Mouse (Mus musculus) MEL (cell line): ENCODE data around the gene D10Wsu102e. TPM values are rescaled to one million over a fixed set of nuclear protein-coding genes. Genes with fewer than 3 reads are reported as not detected.

Experiments used
- DNase-seq: peaks from one replicate; pipeline ENCODE4 v3.0.0; 2011; ENCODE audit warnings: low read depth, low spot score
- H3K27ac ChIP-seq: 2 replicates; pipeline ENCODE4 v1.5.1; 2012; ENCODE audit warnings: low read depth, mild to moderate bottlenecking, control low read depth, low read length, moderate library complexity; ENCODE audit not compliant: control insufficient read depth
- H3K27me3 ChIP-seq, 2 experiments: fragments of 150-350 bp in 1 of 2; sonication (generic) in 1 of 2; 2 replicates each; pipeline ENCODE4 v1.6.1; 2012; ENCODE audit warnings: low read length in 2 of 2, mild to moderate bottlenecking in 2 of 2, improper control_type of control experiment in 1 of 2, moderate library complexity in 1 of 2; ENCODE audit not compliant: insufficient read depth in 2 of 2, control insufficient read depth in 1 of 2
- H3K36me3 ChIP-seq, 2 experiments: 2 replicates each; pipeline ENCODE4 v1.6.1; 2012 to 2014; ENCODE audit warnings: low read length in 2 of 2, improper control_type of control experiment in 1 of 2, inconsistent platforms in 1 of 2, mild to moderate bottlenecking in 1 of 2; ENCODE audit not compliant: insufficient read depth in 2 of 2, control insufficient read depth in 1 of 2
- H3K4me1 ChIP-seq, 2 experiments: fragments of 150-350 bp in 1 of 2; sonication (generic) in 1 of 2; 2 replicates each; pipeline ENCODE4 v1.6.1; 2012; ENCODE audit warnings: low read length in 2 of 2, improper control_type of control experiment in 1 of 2, mild to moderate bottlenecking in 1 of 2; ENCODE audit not compliant: insufficient read depth in 2 of 2, control insufficient read depth in 1 of 2
- H3K4me3 ChIP-seq, 2 experiments: fragments of 150-350 bp in 1 of 2; sonication (generic) in 1 of 2; 2 replicates each; pipeline ENCODE4 v1.5.1; 2012; ENCODE audit warnings: low read depth in 2 of 2, low read length in 2 of 2, mild to moderate bottlenecking in 2 of 2, moderate library complexity in 2 of 2, control low read depth in 1 of 2, improper control_type of control experiment in 1 of 2; ENCODE audit not compliant: control insufficient read depth in 1 of 2, insufficient read depth in 1 of 2
- H3K79me2 ChIP-seq: 2 replicates; pipeline ENCODE4 v1.6.1; 2012; ENCODE audit warnings: mild to moderate bottlenecking, low read length, moderate library complexity; ENCODE audit not compliant: control insufficient read depth, poor library complexity, insufficient read depth
- H3K9ac ChIP-seq: 2 replicates; pipeline ENCODE4 v1.6.1; 2012; ENCODE audit warnings: low read depth, mild to moderate bottlenecking, control low read depth, low read length, moderate library complexity; ENCODE audit not compliant: control insufficient read depth, poor library complexity, severe bottlenecking
- H3K9me3 ChIP-seq: fragments of 150-350 bp; sonication (generic); replicated peaks from 2 replicates; pipeline ENCODE4 v1.6.1; 2012; ENCODE audit warnings: mild to moderate bottlenecking, low read length, improper control_type of control experiment, moderate library complexity; ENCODE audit not compliant: insufficient read depth
- BHLHE40 ChIP-seq: IDR thresholded peaks from 2 replicates; pipeline ENCODE4 v1.6.1; 2012; ENCODE audit warnings: low read depth, mild to moderate bottlenecking, inconsistent platforms, low read length, improper control_type of control experiment, borderline replicate concordance
- CHD2 ChIP-seq: IDR thresholded peaks from 2 replicates; pipeline ENCODE4 v1.6.1; 2011; ENCODE audit warnings: low read length, improper control_type of control experiment
- CTCF ChIP-seq, 3 experiments: IDR thresholded peaks in 2 of 3; conservative IDR thresholded peaks in 1 of 3; 2 replicates each; pipeline ENCODE4 v1.5.1; 2011 to 2012; ENCODE audit warnings: low read length in 3 of 3, low read depth in 2 of 3, mild to moderate bottlenecking in 2 of 3, improper control_type of control experiment in 1 of 3, inconsistent platforms in 1 of 3, mixed read lengths in 1 of 3, moderate library complexity in 1 of 3; ENCODE audit not compliant: control insufficient read depth in 1 of 3, insufficient read depth in 1 of 3, poor library complexity in 1 of 3, severe bottlenecking in 1 of 3
- E2F4 ChIP-seq: IDR thresholded peaks from 2 replicates; pipeline ENCODE4 v1.6.1; 2011; ENCODE audit warnings: low read depth, low read length, improper control_type of control experiment, borderline replicate concordance
- EP300 ChIP-seq, 2 experiments: IDR thresholded peaks; 2 replicates each; pipeline ENCODE4 v1.6.1; 2011; ENCODE audit warnings: improper control_type of control experiment in 2 of 2, low read length in 2 of 2, low read depth in 1 of 2, mild to moderate bottlenecking in 1 of 2
- ETS1 ChIP-seq: IDR thresholded peaks from 2 replicates; pipeline ENCODE4 v1.6.1; 2012; ENCODE audit warnings: low read depth, mild to moderate bottlenecking, inconsistent platforms, low read length, improper control_type of control experiment, moderate library complexity
- GATA1 ChIP-seq: IDR thresholded peaks from 2 replicates; pipeline ENCODE4 v1.6.1; 2011; ENCODE audit warnings: low read depth, low read length, improper control_type of control experiment
- HCFC1 ChIP-seq: IDR thresholded peaks from 2 replicates; pipeline ENCODE4 v1.6.1; 2012; ENCODE audit warnings: low read depth, mild to moderate bottlenecking, inconsistent platforms, low read length, improper control_type of control experiment, moderate library complexity
- JUND ChIP-seq: IDR thresholded peaks from 2 replicates; pipeline ENCODE4 v1.6.1; 2011; ENCODE audit warnings: low read depth, mild to moderate bottlenecking, improper control_type of control experiment, low read length
- KAT2A ChIP-seq: conservative IDR thresholded peaks from 2 replicates; pipeline ENCODE4 v1.6.1; 2012; ENCODE audit warnings: low read depth, low read length, improper control_type of control experiment, inconsistent platforms
- MAFK ChIP-seq: IDR thresholded peaks from 2 replicates; pipeline ENCODE4 v1.6.1; 2011; ENCODE audit warnings: low read depth, mild to moderate bottlenecking, low read length, improper control_type of control experiment, borderline replicate concordance
- MAZ ChIP-seq: IDR thresholded peaks from 2 replicates; pipeline ENCODE4 v1.6.1; 2012; ENCODE audit warnings: low read depth, mild to moderate bottlenecking, inconsistent platforms, low read length, improper control_type of control experiment
- MYB ChIP-seq: IDR thresholded peaks from 2 replicates; pipeline ENCODE4 v1.6.1; 2011; ENCODE audit warnings: mild to moderate bottlenecking, low read depth, low read length, improper control_type of control experiment
- NRF1 ChIP-seq: IDR thresholded peaks from 2 replicates; pipeline ENCODE4 v1.6.1; 2014; ENCODE audit warnings: low read depth, mild to moderate bottlenecking, inconsistent platforms, low read length, improper control_type of control experiment, moderate library complexity; ENCODE audit not compliant: poor library complexity, insufficient read depth, severe bottlenecking
- RAD21 ChIP-seq: IDR thresholded peaks from 2 replicates; pipeline ENCODE4 v1.6.1; 2011; ENCODE audit warnings: mild to moderate bottlenecking, low read depth, low read length, improper control_type of control experiment
- RCOR1 ChIP-seq: IDR thresholded peaks from 2 replicates; pipeline ENCODE4 v1.6.1; 2012; ENCODE audit warnings: low read depth, mild to moderate bottlenecking, inconsistent platforms, low read length, improper control_type of control experiment
- SIN3A ChIP-seq: IDR thresholded peaks from 2 replicates; pipeline ENCODE4 v1.6.1; 2012; ENCODE audit warnings: low read length, improper control_type of control experiment, inconsistent platforms
- SMC3 ChIP-seq: IDR thresholded peaks from 2 replicates; pipeline ENCODE4 v1.6.1; 2011; ENCODE audit warnings: low read depth, low read length, improper control_type of control experiment
- TAL1 ChIP-seq: IDR thresholded peaks from 2 replicates; pipeline ENCODE4 v1.6.1; 2012; ENCODE audit warnings: mild to moderate bottlenecking, inconsistent platforms, low read length, moderate library complexity, mixed read lengths
- TCF12 ChIP-seq: IDR thresholded peaks from 2 replicates; pipeline ENCODE4 v1.6.1; 2014; ENCODE audit warnings: low read depth, mild to moderate bottlenecking, inconsistent platforms, low read length, improper control_type of control experiment, moderate library complexity
- ZC3H11A ChIP-seq: IDR thresholded peaks from 2 replicates; pipeline ENCODE4 v1.6.1; 2012; ENCODE audit warnings: low read depth, mild to moderate bottlenecking, inconsistent platforms, low read length, improper control_type of control experiment
- ZKSCAN1 ChIP-seq: IDR thresholded peaks from 2 replicates; pipeline ENCODE4 v1.6.1; 2012; ENCODE audit warnings: low read depth, mild to moderate bottlenecking, inconsistent platforms, low read length, improper control_type of control experiment, moderate library complexity
- ZNF384 ChIP-seq: IDR thresholded peaks from 2 replicates; pipeline ENCODE4 v1.6.1; 2012; ENCODE audit warnings: low read depth, mild to moderate bottlenecking, inconsistent platforms, low read length, improper control_type of control experiment
- polyA plus RNA-seq, 2 experiments: library from polyadenylated mRNA; stranded (reverse) in 1 of 2; unstranded in 1 of 2; fragments of >175 nt in 1 of 2; fragments of >200 nt in 1 of 2; gene quantifications; 2 replicates each; pipeline versions ENCODE4 v1.2.1 to v1.2.4; 2012; ENCODE audit warnings: low replicate concordance in 2 of 2, low read depth in 1 of 2; ENCODE audit not compliant: insufficient read length in 2 of 2, insufficient read depth in 1 of 2, missing spikeins in 1 of 2
- total RNA-seq: library from RNA; depleted of rRNA; stranded (reverse); fragments of 300-350 nt; gene quantifications from 2 replicates; pipeline ENCODE4 v1.2.3, GENCODE M21; 2012

Gene D10Wsu102e
- total and polyA plus RNA-seq, 3 experiments = 1.9 to 2.7 (median 2.2) TPM

DNA sequence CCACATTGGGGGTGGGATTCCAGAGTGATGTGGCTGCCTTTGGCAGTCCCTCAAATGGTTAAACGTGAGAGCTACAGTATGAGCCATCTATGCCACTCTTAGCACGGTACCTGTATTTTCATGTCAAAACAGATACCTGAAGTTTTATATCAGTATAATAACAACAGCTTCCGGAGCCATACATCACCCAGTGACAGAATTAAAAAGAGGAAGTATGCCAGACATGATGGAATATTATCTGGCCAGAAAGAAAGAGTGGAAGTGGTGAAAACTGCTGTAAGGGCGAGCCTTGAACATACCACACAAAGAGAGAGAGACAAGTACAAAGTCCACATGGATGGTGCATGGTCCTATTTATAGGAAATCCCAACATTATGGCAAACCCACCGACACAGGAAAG lies 151.3 kb downstream of the D10Wsu102e start:
- no peaks in the 10 kb centered on the region for H3K79me2 ChIP-seq
- H3K27ac ChIP-seq = peak overlapping the region; percentile 30; the same call in 1 of the 2 replicates
- H3K36me3 ChIP-seq = peaks cover 0 to 6% of the 10 kb centered on the region in 2 experiments; a peak in 2 of 4 replicates
- TF ChIP-seq RCOR1 (0 out of 2 replicates have a peak, but pooled peaks have one; percentile 30), SIN3A (no peak), EP300 (IDR thresholded peaks at IDR 0.05; ENCODE audit: low read depth in 1 of 2, low read length in 2 of 2) (peak; percentile 66 to 72), HCFC1 (no peak), KAT2A (no peak), RAD21 (no peak), TCF12 (peak; percentile 56; the same call in 1 of the 2 replicates), ETS1 (peak; percentile 63; the same call in 1 of the 2 replicates), TAL1 (peak; percentile 35; the same call in 1 of the 2 replicates), JUND (no peak), E2F4 (no peak), GATA1 (peak; percentile 70), NRF1 (no peak), MAZ (no peak), SMC3 (no peak)
- H3K9me3 ChIP-seq = no peaks in the 10 kb centered on the region
- DNase-seq = peak; percentile 73
- no peak overlapping the region for H3K9ac ChIP-seq
- 0 out of 4 replicates have a peak, but pooled peaks cover 0 to 5% of the 10 kb centered on the region in 2 experiments for H3K4me1 ChIP-seq
- no peak overlapping the region for H3K4me3 ChIP-seq
- H3K27me3 ChIP-seq = no peaks in the 10 kb centered on the region

- Histone ChIP-seq H3K36me3 (peaks cover 0 to 6% of the 10 kb centered on the region in 2 experiments; a peak in 2 of 4 replicates), H3K27me3 (no peaks in the 10 kb centered on the region), H3K4me1 (0 out of 4 replicates have a peak, but pooled peaks cover 0 to 5% of the 10 kb centered on the region in 2 experiments), H3K9ac (no peak overlapping the region), H3K27ac (no peak overlapping the region), H3K4me3 (no peak overlapping the region), H3K79me2 (no peaks in the 10 kb centered on the region), H3K9me3 (no peaks in the 10 kb centered on the region)
- no peak for DNase-seq
- TF ChIP-seq NRF1 (no peak), ZC3H11A (no peak), BHLHE40 (no peak), ZKSCAN1 (no peak), MYB (no peak), ZNF384 (no peak), KAT2A (no peak), CTCF (IDR thresholded peaks at IDR 0.05 in 2 of 3, conservative IDR thresholded peaks at IDR 0.05 in 1 of 3; ENCODE audit: control insufficient read depth in 1 of 3, insufficient read depth in 1 of 3, low read depth in 2 of 3, low read length in 3 of 3, poor library complexity in 1 of 3, severe bottlenecking in 1 of 3) (no peak), JUND (no peak), E2F4 (no peak), MAFK (no peak), CHD2 (no peak)
These were observed 153.7 kb downstream of the D10Wsu102e start for GRCm38 (mm10) chr10:83513736-83514135.
